8 mouse cellular contexts compared by ENCODE assay signal in genomic region chr19:6015511-6016315, GRCm38 (mm10). TPM values are rescaled to one million over a fixed set of nuclear protein-coding genes. Genes with fewer than 3 reads are reported as not detected.
DNase-seq lines count a peak whose midpoint lies in the region; ATAC-seq and TF ChIP-seq lines count a peak whose summit lies in the region.

Capn1 (minus strand) TSS chr19:6015897.

- H3K4me2 ChIP-seq in heart, embryonic 14.5 days (ENCODE audit: low read length) = peak within 1 kb of the TSS; percentile 93
- peak within 1 kb of the TSS; percentile 90 for H3K4me2 ChIP-seq in liver, embryonic 14.5 days (ENCODE audit: low read depth)
- H3K4me2 ChIP-seq in stomach, embryonic 16.5 days (ENCODE audit: low read depth, low read length) = peak within 1 kb of the TSS; percentile 67

- H3K9me3 ChIP-seq in forebrain, embryonic 10.5 days = no peaks in the 10 kb centered on the region
- no peaks in the 10 kb centered on the region for H3K9me3 ChIP-seq in heart, embryonic 14.5 days (ENCODE audit: control insufficient read depth, low read length)
- no peaks in the 10 kb centered on the region for H3K9me3 ChIP-seq in liver, embryonic 14.5 days (ENCODE audit: control insufficient read depth, low read length)
- H3K9me3 ChIP-seq in stomach, embryonic 16.5 days (replicated peaks; ENCODE audit: control insufficient read depth, low read length) = no peaks in the 10 kb centered on the region

- peak; percentile 78 for DNase-seq in forebrain, embryonic 10.5 days (ENCODE audit: extremely low spot score, low spot score)
- peak; percentile 82 for DNase-seq in kidney, postnatal 14 days
- DNase-seq in liver, embryonic 14.5 days (ENCODE audit: low read depth in 3 of 3, low spot score in 3 of 3) = peak in 1 of 3 experiments; percentile 57
- DNase-seq in neural tube, embryonic 10.5 days (ENCODE audit: extremely low spot score, low spot score) = peak; percentile 73

- peak within 1 kb of the TSS; percentile 42 for H3K4me3 ChIP-seq in C2C12 (ENCODE audit: insufficient read depth, poor library complexity, severe bottlenecking)
- H3K4me3 ChIP-seq in brown adipose tissue, adult 24 weeks (ENCODE audit: insufficient read depth, low read depth, low read length) = peak within 1 kb of the TSS; percentile 84
- H3K4me3 ChIP-seq in forebrain, embryonic 10.5 days = peak within 1 kb of the TSS; percentile 66
- peak within 1 kb of the TSS; percentile 63 to 64 for H3K4me3 ChIP-seq in heart, embryonic 14.5 days (ENCODE audit: control insufficient read depth in 1 of 2, insufficient read depth in 1 of 2, low read depth in 1 of 2, low read length in 2 of 2)
- H3K4me3 ChIP-seq in liver, embryonic 14.5 days (ENCODE audit: insufficient read depth in 1 of 2, low read depth in 2 of 2, low read length in 2 of 2) = peak within 1 kb of the TSS; percentile 74 to 89
- peak within 1 kb of the TSS; percentile 60 for H3K4me3 ChIP-seq in stomach, embryonic 16.5 days (replicated peaks; ENCODE audit: low read length)

- no peaks in the 10 kb centered on the region for H3K27me3 ChIP-seq in C2C12 (ENCODE audit: control insufficient read depth, insufficient read depth, insufficient read length)
- peaks cover 53% of the 10 kb centered on the region for H3K27me3 ChIP-seq in forebrain, embryonic 10.5 days (ENCODE audit: poor library complexity, severe bottlenecking)
- peaks cover 8% of the 10 kb centered on the region; the same call in 1 of the 2 replicates for H3K27me3 ChIP-seq in heart, embryonic 14.5 days (ENCODE audit: control insufficient read depth, insufficient read depth, low read length)
- no peaks in the 10 kb centered on the region for H3K27me3 ChIP-seq in liver, embryonic 14.5 days (ENCODE audit: control insufficient read depth, insufficient read depth, low read length)
- 0 out of 2 replicates have a peak, but pooled peaks cover 4% of the 10 kb centered on the region for H3K27me3 ChIP-seq in stomach, embryonic 16.5 days (ENCODE audit: control insufficient read depth, insufficient read depth, low read length)

- peak within 1 kb of the TSS; percentile 71 for H3ac ChIP-seq in C2C12 (ENCODE audit: control insufficient read depth, insufficient read length, low read depth)

- H3K79me2 ChIP-seq in C2C12 (ENCODE audit: control insufficient read depth, insufficient read depth) = peaks cover 15% of the 10 kb centered on the region

- 2% methylated on average over 40 of the region's 40 CpGs for WGBS in forebrain, embryonic 10.5 days
- WGBS in heart, embryonic 14.5 days = 2% methylated on average over 40 of the region's 40 CpGs
- 3% methylated on average over 40 of the region's 40 CpGs for WGBS in liver, embryonic 14.5 days (ENCODE audit: insufficient replicate concordance)
- 4% methylated on average over 40 of the region's 40 CpGs for WGBS in stomach, embryonic 16.5 days

- H3K79me3 ChIP-seq in C2C12 (ENCODE audit: low read depth) = no peaks in the 10 kb centered on the region

- H3K27ac ChIP-seq in brown adipose tissue, adult 24 weeks (replicated peaks; ENCODE audit: low read depth, low read length) = peak within 1 kb of the TSS; percentile 30
- peak within 1 kb of the TSS; percentile 79 for H3K27ac ChIP-seq in forebrain, embryonic 10.5 days
- peak within 1 kb of the TSS; percentile 46 to 53 for H3K27ac ChIP-seq in heart, embryonic 14.5 days (replicated peaks in 1 of 2; ENCODE audit: control insufficient read depth in 1 of 2, insufficient read depth in 1 of 2, low read depth in 2 of 2, low read length in 2 of 2)
- H3K27ac ChIP-seq in liver, embryonic 14.5 days = peak within 1 kb of the TSS; percentile 85
- peak within 1 kb of the TSS; percentile 60 for H3K27ac ChIP-seq in stomach, embryonic 16.5 days (ENCODE audit: low read length)

- no peak for TF ChIP-seq EP300 in liver, embryonic 14.5 days (IDR thresholded peaks at IDR 0.05; ENCODE audit: low read depth)

- no peaks in the 10 kb centered on the region for H3K36me3 ChIP-seq in C2C12 (ENCODE audit: control insufficient read depth, insufficient read depth)
- H3K36me3 ChIP-seq in forebrain, embryonic 10.5 days (replicated peaks) = no peaks in the 10 kb centered on the region
- no peaks in the 10 kb centered on the region for H3K36me3 ChIP-seq in heart, embryonic 14.5 days (ENCODE audit: control insufficient read depth, insufficient read depth, low read length)
- peaks cover 11% of the 10 kb centered on the region for H3K36me3 ChIP-seq in liver, embryonic 14.5 days (replicated peaks; ENCODE audit: control insufficient read depth, insufficient read depth, low read depth)
- H3K36me3 ChIP-seq in stomach, embryonic 16.5 days (ENCODE audit: control insufficient read depth, insufficient read depth, low read length) = no peaks in the 10 kb centered on the region

- peak; percentile 73 for ATAC-seq in heart, embryonic 14.5 days (ENCODE audit: insufficient number of reproducible peaks, insufficient read depth, low FRiP score, low read depth)
- peak; percentile 73 for ATAC-seq in liver, embryonic 14.5 days (ENCODE audit: insufficient read depth)
- peak; percentile 79 for ATAC-seq in stomach, embryonic 16.5 days (ENCODE audit: insufficient read depth, low FRiP score)

- H3K9ac ChIP-seq in heart, embryonic 14.5 days (ENCODE audit: low read length) = peak within 1 kb of the TSS; percentile 75
- H3K9ac ChIP-seq in liver, embryonic 14.5 days (replicated peaks) = peak within 1 kb of the TSS; percentile 89
- peak within 1 kb of the TSS; percentile 76 for H3K9ac ChIP-seq in stomach, embryonic 16.5 days (ENCODE audit: low read length)

- 0 out of 2 replicates have a peak, but pooled peaks cover 6% of the 10 kb centered on the region for H3K4me1 ChIP-seq in brown adipose tissue, adult 24 weeks (ENCODE audit: control insufficient read depth, insufficient read depth, insufficient read length, low read length)
- H3K4me1 ChIP-seq in forebrain, embryonic 10.5 days = peaks cover 21% of the 10 kb centered on the region
- peaks cover 9 to 10% of the 10 kb centered on the region in 2 experiments; a peak in 3 of 4 replicates for H3K4me1 ChIP-seq in heart, embryonic 14.5 days (ENCODE audit: control insufficient read depth in 2 of 2, insufficient read depth in 2 of 2, low read length in 2 of 2)
- H3K4me1 ChIP-seq in liver, embryonic 14.5 days (replicated peaks; ENCODE audit: control insufficient read depth in 2 of 2, insufficient read depth in 2 of 2, low read length in 1 of 2) = peaks cover 23 to 41% of the 10 kb centered on the region in 2 experiments
- H3K4me1 ChIP-seq in stomach, embryonic 16.5 days (ENCODE audit: control insufficient read depth, insufficient read depth, low read length) = peaks cover 12% of the 10 kb centered on the region

- TF ChIP-seq CTCF in C2C12 (IDR thresholded peaks at IDR 0.05; ENCODE audit: control insufficient read depth, insufficient read depth, insufficient read length) = no peak
- peak; percentile 70 for TF ChIP-seq CTCF in liver, embryonic 14.5 days (IDR thresholded peaks at IDR 0.05; ENCODE audit: low read depth)

TF ChIP-seq in C2C12, 6 proteins besides CTCF, POLR2A, EP300 and RAD21:
- no peak for TF ChIP-seq FOSL1 (IDR thresholded peaks at IDR 0.05; ENCODE audit: insufficient read depth, low read length, poor library complexity, severe bottlenecking)
- TF ChIP-seq MYOG (IDR thresholded peaks at IDR 0.05; ENCODE audit: control insufficient read depth, extremely low read depth, insufficient read length) = no peak
- TF ChIP-seq MAX (IDR thresholded peaks at IDR 0.05) = no peak
- TF ChIP-seq USF1 (IDR thresholded peaks at IDR 0.05; ENCODE audit: low read depth) = no peak
- no peak for TF ChIP-seq CEBPB (IDR thresholded peaks at IDR 0.05; ENCODE audit: low read depth)
- peak; percentile 61 for TF ChIP-seq MYOD1 (IDR thresholded peaks at IDR 0.05; ENCODE audit: control insufficient read depth, insufficient read length, low read depth)

RNA-seq across cellular contexts. Expression of gene Capn1, which starts in this region (rescaled TPM):
- 36.9 TPM for polyA plus RNA-seq in C2C12 (2012; fragmentation: generic; extraction: Trizol)
- 14.2 and 15.9 TPM in 2 replicates for polyA plus RNA-seq in brown adipose tissue, adult 24 weeks (2012; ENCODE audit: insufficient read depth, insufficient read length, missing spikeins)
- polyA plus RNA-seq in forebrain, embryonic 10.5 days (2016; fragmentation: Nextera tagmentation; extraction: Ambion mirVana) = 2.5 and 3.0 TPM in 2 replicates
- polyA plus RNA-seq in heart, embryonic 14.5 days (2014; fragmentation: Nextera tagmentation; extraction: Ambion mirVana) = 6.5 and 7.3 TPM in 2 replicates
- polyA plus RNA-seq in liver, embryonic 14.5 days (2012; rRNA removed) = 25.4 and 28.0 TPM in 2 replicates
- polyA plus RNA-seq in liver, embryonic 14.5 days (2014; fragmentation: Nextera tagmentation; extraction: Ambion mirVana) = 25.6 and 28.7 TPM in 2 replicates
- polyA plus RNA-seq in stomach, embryonic 16.5 days (2015; fragmentation: Nextera tagmentation; extraction: Ambion mirVana) = 22.0 and 22.7 TPM in 2 replicates

Comparison
In these comparisons a context has a peak if more than half of its experiments do, and no peak if none do; other contexts are left out.
1. H3K27ac ChIP-seq: peak in every context shown above with its lines; median percentile 85 in liver, embryonic 14.5 days; 79 in forebrain, embryonic 10.5 days; 60 in stomach, embryonic 16.5 days; 50 in heart, embryonic 14.5 days; 30 in brown adipose tissue, adult 24 weeks.